Mouse (Mus musculus): ENCODE measurements around the gene Pkd1.
A peak's percentile ranks its signal among the peaks of the same experiment; 100 is the strongest.

Gene Pkd1

DNA sequence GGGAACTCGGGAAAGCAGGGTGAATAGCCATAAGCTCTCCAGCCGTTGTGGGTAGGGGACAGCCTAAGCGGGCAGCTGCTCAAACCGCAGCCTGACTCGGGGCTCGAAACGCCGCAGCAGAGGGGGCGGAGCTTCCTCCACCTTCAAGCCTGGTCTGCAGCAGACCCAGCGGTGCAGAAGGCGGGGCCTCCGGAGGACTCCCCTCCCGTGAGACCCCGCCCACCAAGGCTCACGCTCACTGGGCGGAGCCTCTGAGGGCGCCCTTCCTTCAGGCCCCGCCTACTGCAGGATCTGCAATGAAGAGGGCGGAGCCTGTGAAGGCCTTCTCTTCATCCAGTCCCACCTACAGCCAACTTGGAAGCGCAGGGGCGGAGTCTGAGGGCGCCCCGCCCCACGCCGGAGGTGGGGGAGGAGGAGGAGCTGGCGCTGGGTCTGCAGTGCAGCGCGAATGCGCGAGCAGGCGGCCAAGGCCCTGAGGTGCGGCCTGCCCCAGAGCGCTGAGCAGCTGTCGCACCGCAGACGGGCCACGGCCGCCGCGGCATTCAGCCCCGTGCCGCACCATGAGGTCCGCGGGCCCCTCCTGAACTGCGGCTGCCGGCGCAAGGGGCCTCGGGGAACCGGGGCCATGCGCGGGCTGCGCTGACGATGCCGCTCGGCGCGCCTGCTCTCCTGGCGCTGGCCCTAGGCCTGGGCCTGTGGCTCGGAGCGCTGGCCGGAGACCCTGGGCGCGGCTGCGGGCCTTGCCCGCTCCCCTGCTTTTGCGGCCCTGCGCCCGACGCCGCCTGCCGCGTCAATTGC lies at the start of gene Pkd1:
TSS of gene Pkd1 (plus strand) at position 217 of the 798 bp plus-strand sequence.
- DNase-seq (ENCODE audit: low spot score in 2 of 2), result peak; percentile 95 to 97

DNA sequence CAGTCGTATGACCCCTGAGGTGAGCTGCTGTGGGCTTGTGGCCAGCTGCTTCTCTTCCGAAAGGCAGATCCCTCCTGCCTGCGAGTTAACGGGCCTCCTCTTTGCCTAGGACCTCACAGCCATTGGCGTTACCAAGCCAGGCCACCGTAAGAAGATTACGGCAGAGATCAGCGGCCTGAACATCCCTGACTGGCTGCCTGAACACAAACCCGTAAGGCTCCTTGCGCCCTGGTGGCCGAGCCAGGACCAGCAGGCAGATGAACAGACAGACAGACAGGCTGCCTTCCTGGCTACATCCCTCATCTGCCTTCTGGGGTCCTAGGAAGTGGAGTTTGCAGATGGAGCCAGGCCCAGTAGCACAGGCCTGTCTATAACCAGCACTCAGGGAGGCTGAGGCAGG lies 47.4 kb upstream of the Pkd1 start:
- no peak for DNase-seq (ENCODE audit: low spot score in 2 of 2)

DNA sequence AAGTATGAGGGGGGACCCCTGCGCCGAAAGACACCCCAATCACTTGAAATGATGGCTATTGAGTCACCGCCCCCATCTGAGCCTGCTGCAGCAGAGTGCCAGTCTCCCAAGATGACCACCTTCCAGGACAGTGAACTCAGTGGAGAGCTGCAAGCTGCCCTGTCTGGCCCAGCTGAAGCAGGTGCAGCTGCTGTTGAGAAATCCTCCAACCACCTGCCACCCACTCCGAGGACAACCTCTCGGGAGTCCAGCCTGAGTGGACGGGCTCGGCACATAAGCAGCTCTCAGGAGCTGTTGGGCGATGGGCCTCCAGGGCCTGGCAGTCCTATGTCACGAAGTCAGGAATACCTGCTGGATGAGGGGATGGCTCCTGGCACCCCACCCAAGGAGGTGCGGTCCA lies 45.5 kb upstream of the Pkd1 start:
- DNase-seq (ENCODE audit: low spot score in 2 of 2), result no peak

DNA sequence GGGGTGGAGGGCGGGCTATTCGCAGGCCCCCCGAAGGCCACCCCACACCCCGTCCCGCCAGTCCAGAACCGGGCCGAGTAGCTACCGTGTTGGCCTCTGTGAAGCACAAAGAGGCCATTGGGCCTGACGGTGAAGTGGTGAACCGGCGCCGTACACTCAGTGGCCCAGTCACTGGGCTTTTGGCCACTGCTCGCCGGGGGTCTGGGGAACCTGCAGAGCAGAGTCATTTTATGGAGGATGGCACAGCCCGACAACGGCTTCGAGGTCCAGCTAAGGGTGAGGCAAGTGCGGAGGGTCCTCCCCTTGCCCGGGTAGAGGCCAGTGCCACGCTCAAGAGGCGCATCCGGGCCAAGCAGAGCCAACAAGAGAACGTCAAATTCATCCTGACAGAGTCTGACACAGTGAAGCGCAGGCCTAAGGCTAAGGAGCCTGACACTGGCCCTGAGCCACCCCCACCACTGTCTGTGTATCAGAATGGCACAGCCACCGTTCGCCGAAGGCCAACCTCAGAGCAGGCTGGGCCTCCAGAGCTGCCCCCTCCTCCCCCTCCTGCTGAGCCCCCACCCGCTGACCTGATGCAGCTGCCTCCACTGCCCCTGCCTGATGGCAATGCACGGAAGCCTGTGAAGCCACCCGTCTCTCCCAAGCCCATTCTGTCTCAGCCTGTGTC lies 44.2 kb upstream of the Pkd1 start:
- no peak for DNase-seq (ENCODE audit: low spot score in 2 of 2)

DNA sequence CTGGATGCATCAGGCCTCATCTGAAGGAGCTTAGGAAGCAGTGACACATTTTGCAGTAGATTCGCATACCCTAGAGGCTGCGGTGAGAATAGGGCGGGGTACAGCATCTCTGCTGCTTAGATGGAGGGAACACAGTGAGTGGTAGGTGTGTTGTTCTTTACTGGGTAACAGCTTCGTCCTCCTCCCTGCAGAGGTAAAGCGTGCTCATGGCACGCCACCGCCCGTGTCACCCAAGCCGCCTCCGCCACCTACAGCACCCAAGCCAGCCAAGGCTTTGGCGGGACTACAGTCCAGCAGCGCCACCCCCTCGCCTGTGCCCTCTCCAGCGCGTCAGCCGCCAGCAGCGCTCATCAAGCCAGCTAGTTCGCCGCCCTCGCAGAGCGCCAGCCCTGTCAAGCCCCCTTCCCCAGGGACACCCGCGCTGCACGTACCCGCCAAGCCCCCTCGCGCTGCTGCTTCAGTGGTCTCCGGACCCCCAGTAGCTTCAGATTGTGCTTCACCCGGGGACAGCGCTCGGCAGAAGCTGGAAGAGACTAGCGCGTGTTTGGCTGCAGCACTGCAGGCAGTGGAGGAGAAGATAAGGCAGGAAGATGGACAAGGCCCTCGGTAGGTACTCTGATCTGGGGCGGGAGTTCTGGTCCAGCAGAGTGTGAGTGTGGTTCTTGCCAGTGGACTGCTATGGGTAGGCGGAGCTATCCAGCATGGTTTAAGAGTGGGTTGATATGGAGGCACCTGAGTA lies 43.1 kb upstream of the Pkd1 start:
- DNase-seq (ENCODE audit: low spot score in 2 of 2), result no peak

DNA sequence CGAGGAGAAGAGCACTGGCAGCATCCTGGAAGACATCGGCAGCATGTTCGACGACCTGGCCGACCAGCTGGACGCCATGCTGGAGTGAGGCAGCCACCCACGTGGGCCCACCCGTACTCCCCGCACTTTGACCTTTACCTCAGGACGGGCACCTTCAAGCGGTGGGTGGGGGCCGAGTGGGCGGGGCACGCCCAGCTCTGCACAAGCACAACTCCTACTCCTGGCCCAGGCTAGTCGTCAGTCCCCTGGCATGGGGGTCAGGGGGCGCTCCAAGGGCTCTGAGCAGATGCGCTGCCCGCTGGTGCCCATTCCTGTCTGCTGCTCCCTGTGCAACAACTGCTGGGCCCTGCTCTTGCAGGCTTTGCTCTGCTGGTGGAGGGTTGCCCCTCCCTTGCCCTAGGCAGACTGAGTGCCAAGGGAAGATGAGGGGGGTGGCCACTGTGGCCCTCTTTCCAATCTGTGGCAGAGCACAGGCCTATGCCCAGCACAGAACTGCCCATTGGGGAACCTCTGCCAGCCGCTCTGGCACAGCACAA lies 42.4 kb upstream of the Pkd1 start:
- DNase-seq (ENCODE audit: low spot score in 2 of 2), result no peak

DNA sequence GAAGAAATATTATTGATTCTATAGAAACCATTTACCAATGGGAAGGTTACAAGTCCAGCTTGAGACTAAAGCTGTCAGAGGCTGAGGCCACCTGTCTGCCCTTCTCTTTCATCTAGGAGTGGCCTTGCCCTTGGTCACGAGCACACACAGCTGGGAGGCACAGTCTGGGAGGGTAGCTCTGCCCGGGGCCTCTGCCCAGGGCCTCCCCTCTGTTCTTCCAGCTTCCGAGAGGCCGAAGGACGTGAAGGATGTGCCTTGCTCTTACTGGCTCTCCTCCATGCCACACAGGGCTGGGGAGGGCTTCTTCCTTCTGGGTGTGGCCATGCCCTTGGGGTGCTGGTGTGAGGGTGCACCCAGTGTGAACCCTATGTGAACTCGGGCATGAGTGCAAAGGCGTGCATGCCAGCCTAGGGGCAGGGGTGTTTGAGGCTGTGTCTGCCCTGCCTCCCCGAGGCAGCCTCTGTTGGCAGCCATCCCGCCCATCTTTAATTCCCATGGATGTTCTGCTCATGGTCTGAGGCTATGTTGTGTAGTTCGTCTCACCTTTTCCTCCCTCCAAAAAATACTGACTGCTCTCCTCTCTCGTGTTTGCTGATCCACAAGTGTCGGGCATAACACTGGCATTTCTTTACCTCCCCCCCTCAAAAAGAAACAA lies 41.7 kb upstream of the Pkd1 start:
- DNase-seq (ENCODE audit: low spot score in 2 of 2), result peak in 1 of 2 experiments; percentile 20

DNA sequence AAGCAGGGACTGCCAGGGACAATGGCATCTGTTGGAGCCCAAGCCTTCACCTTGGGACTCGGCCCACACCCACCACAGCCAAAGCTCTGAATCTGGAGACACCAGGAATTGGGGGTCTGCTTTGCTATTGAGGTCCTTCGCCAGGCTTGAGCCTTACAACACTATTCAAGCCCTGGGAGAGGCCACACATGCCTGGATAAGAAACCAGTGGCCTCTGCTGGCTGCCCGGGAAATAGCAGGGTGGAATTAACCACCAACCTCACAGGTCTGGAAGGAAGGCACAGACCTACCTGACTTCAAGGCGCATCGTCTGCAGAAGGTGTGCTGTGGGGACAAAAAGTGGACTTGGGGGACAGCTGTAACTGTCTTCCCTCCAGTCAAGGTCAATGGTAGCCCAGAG lies 36.0 kb upstream of the Pkd1 start:
- peak in 1 of 2 experiments; percentile 63 for DNase-seq (ENCODE audit: low spot score in 2 of 2)

DNA sequence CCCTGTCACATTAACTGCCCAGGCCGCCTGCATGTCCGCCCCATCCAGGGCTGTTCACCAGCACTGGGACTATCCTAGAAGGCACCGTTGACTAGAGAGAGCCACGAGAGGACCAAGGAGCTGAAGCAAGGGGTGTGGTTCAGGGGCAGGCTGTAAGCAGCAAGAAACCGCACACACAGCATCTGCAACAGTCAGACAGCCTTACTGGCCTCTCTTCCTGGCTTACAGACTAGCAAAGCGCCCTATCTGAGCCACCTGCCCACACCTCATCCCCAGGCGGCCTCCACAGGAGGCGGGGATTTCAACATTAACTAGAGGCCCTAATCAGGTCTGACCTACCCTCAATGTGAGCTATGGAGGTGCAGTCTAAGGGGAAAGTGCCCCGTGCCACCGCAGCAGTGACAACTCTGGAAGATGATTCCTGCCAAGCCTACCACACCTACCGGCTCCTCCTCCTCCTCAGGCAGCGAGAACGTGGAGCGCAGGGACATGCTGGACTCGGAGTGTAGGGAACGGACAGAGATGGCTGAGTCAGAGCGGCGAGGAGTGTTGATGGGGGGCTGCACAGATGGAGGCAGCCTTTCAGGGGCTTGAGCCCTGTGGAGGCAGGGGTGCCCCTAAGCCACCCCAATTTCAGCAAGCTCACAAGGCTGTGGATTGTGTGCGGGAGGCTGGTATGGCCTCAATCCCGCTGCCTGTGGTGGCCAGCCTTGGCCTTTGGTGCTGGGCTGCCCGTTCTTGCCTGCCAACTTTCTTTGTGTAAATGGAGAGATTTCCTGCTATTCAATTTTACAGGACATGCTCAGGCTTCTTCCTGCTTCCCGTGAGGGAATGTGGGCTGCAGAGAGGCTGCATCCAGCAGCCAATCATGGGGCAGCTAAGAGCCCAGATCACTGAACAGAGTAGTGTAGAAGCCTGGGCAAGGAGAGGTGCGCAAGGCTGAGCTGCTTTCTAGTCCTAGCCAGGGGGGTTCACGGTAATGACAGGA lies 35.1 kb upstream of the Pkd1 start:
- DNase-seq (ENCODE audit: low spot score in 2 of 2), result no peak

DNA sequence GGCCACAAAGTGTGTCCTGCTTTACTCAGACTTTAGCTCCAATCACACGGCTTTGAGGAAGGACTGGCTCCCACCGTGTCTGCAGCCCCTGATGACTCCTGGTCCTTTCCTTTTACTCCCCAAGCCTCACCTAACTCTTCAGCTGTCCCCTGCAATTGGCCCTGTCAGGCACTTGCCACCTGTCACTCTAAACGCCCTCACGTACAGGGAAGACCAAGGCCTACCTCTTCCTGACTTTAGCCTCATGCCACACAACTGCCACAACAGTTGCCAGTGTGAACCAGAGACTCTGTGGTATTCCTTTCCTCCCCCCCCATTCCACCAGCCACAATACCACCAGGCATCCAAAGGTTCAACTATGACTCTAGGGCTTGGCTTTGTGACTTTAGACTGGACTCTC lies 29.2 kb upstream of the Pkd1 start:
- no peak for DNase-seq (ENCODE audit: low spot score in 2 of 2)

DNA sequence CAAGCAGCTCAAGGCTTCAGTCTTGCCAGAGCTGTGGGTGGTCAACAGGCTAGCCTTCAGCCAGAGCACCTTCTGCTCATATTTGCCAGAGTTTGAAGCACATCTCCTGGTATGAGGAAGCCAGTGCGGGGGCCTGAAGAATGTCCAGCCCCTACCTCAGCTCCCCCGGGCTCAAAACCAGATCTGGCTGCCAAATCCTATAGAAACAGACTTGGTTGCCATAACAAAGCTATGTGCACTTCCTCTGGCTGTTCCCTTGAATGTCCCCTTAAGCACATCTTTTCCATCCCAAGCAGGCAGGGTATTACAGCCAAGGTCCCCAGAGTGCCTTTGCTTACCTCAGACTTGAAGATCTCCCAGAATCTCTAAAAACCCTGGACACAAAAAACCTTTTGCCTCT lies 24.9 kb upstream of the Pkd1 start:
- DNase-seq (ENCODE audit: low spot score in 2 of 2), result no peak

DNA sequence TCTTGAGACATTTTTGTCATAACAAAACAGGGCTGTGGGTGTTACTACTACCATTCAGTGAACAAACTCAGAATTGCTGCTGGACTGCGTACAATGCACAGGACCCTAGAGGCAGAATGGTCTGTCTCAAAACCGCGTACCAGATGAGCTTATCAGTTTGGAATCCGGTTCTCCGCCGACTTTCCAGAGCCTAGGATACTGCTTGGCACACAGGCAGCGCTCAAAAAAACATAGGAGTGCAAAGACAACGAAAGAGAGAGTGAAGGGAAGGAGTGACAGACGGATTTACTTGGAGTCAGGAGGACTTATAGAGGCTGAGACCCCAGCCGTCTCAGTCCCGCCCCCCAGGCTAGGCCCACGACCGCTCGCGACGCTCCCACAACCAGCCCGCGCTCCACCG lies 22.3 kb upstream of the Pkd1 start:
- DNase-seq (ENCODE audit: low spot score in 2 of 2), result no peak

DNA sequence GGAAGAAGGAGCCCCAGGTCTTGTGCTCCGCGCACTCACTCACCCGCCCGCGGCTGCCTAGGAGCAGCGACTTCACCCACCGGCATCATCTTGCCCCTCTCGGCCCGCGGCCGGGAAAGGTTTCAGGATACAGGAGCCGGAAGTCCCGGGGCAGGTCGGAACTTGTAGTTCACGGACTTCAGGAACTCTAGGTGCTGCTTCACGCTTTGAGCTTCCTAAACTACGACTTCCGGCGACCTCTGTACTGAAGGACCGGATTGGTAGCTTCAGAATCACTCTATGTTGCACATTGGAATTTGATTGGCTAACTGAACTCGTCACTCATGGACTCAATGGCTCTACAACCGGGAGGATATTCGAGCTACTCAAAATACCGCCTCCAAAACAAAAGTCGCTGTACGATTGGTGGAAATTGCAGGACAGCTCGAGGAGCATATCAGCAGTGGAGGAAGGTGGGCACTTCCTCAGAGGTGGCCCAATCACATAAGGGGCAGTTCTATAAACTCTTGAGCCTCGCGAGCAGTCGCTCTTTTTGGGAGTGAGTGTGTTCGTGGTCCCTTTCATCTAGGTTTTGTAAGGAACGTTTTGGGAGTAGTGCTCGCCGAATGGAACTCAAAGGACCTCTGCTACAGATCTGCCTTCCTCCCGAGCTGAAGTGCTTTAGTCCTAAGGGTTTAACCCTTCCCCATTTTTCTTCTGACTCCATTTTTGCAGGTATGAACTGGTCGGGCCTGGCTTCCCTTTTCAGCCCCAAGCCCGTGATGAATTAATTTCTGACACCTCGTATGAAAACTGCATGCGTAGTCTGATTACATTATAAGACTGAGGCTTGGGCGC lies 21.7 kb upstream of the Pkd1 start, which contains the start of gene Traf7:
TSS of gene Traf7 (minus strand) at position 216 of the 837 bp plus-strand sequence.
- DNase-seq (ENCODE audit: low spot score in 2 of 2), result peak; percentile 73 to 86

DNA sequence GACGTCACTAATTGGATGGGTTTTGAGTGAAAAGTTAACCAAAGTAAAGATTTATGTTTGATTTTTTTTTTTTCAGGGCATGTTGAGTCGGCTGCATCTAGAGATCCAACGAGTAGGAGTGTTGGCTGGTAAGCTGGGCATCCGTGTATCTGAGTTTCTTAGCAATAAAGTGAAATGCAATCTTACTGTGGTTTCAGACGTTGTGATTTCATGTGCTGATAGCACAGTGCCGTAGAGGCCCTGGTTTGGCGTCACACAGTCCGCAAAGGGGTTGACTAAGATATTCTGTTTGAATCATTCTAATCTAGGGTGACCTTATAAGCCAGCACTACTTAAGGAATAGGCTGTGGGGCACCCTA lies 21.1 kb upstream of the Pkd1 start:
- DNase-seq (ENCODE audit: low spot score in 2 of 2), result no peak

DNA sequence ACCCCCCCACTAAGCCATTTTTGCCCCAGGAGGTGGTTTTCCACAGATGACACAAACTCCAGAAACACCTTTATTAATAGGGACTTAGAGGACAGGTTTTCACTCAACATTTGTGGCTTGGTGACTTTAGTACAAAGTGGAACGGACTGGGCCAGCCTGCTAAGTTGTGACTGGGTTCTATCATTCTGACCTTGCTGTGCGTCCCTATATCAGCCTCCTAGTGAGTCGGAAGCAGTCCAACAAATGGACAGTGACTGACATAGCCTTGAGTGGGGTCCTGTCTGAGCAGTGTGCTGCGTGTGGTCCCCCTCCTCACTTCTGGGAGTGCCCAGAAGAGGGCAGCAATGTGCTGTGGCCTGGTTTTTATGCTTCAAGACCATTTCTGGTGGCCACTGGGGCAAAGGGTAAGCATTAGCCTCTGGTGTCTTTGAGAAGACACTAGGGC lies 20.6 kb upstream of the Pkd1 start:
- DNase-seq (ENCODE audit: low spot score in 2 of 2), result peak; percentile 62 to 82

DNA sequence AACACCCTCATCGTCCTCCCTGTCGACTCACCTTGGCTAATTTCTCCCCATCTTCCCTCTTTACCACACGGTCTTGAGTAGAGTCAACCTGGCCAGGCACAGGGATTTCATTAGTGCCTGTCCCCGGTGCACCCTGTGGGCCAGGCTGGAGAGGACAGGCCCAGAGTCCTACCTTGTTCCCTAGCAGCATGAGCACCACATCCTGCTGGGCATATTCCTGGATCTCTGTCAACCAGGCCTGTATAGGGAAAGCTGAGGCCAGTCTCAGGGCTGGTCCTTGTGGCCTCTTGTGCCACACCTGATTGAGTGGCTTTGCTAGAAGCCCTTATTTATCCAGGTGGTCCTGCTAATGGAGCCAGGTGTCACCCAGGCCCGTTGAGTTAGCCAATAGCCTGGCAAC lies 19.8 kb upstream of the Pkd1 start:
- no peak for DNase-seq (ENCODE audit: low spot score in 2 of 2)

DNA sequence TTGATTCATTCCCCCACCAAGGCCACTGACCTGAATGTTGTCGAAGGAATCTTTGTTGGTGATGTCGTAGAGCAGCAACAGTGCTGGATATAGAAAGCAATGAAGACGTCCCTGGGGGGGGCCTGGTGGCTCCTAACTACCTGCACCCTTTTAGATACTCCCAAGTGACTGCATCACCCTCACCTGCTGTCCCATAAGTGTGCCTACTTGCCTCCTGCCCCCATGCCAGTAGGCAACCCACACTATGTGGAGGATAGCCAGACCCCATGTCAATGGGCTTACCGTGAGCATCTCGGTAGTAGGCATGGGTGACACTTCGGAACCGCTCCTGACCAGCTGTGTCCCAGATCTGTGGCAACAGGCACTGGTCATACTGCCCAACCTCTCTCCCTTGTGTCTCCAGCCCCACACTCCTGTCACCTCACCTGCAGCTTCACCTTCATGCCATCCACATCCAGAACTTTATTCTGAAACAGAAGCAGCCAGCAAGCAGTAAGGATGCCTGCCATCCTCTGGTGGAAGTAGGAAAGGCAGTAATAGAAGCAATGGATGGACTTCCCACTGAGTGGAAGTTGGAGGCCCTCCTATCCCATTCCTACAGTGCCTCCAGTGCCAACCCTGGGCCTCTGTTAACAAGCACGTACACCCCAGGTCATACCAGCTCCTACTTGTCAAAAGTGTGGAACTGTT lies 19.1 kb upstream of the Pkd1 start:
- no peak for DNase-seq (ENCODE audit: low spot score in 2 of 2)

DNA sequence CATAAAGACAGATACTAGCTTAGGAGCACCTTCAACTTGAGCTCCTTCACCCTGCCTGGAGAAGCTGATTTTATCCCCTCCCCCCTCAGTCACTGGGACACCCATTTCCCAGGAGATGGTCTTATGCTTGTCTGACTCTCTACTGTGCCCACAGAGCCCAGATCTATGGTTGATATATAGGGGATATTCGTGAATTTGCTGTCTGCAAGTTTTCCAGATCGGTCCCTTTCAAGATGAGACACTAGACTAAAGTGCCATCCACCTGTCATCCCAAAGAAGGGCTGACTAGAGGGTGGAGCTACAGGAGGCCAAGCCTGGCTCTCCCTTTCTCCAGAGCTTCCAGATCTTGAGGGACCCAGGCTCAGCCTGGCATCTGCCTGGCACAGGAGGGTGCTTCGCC lies 18.6 kb upstream of the Pkd1 start:
- no peak for DNase-seq (ENCODE audit: low spot score in 2 of 2)

DNA sequence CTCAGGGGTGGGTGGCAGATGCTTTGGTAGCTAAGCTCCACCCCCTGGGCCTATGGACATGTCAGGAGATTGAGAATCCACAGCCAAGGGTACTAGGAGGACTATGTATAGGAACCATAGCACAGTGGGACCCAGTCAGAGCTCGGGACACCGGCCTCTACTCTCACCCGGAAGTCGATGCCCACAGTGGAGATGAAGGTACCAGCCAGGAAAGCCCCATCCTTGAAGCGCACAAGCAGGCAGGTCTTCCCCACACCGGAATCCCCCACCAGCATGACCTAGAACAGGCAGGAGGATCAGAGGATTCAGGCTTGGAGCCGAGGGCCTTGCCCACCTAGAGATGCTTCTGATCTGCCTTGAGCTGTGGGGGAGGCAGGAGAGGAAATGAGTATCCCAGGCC lies 17.6 kb upstream of the Pkd1 start:
- no peak for DNase-seq (ENCODE audit: low spot score in 2 of 2)
